Mouse (Mus musculus): Measurements from ENCODE around the gene Rhbg.

The Rhbg gene

DNA sequence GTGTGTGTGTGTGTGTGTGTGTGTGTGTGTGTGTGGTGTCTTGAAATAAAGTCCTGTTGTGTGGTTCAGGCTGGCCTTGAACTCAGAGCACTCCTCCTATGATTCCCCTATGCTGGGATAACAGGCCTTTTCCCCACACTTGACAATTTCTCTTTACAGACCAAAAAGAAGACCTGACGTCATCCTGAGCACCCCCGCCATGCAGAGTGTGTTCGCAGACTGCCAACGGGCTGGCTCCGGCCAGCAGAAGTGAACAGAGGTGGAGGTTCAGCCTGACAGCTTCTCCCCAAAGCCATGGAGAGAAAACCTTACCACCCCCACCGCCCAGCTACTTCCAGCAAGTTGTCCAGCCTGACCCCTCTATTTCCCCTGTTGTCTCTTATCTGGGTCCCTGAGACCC lies 25.0 kb downstream of the Rhbg start:
- no peak for DNase-seq (ENCODE audit: low spot score in 2 of 2)

DNA sequence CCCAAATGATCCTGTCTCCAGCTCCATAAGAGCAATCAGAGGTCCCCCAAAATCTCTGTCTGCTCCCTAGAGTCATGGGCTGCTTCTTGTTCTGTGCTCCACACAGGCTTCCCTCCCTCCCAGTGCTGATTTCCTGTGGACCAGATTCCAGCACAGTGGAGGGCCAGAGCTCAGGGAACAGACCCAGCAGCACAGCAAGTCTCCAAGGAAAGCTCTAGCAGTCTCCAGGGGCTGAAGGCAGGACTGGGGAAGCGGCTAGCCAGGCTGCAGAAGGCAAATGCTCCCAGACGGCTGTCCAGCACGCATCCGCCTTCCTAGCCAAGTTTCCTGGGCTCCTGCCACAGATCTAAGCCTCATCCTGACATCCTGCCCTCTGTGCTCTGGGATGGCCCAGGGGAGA lies 25.6 kb downstream of the Rhbg start:
- no peak for DNase-seq (ENCODE audit: low spot score in 2 of 2)

DNA sequence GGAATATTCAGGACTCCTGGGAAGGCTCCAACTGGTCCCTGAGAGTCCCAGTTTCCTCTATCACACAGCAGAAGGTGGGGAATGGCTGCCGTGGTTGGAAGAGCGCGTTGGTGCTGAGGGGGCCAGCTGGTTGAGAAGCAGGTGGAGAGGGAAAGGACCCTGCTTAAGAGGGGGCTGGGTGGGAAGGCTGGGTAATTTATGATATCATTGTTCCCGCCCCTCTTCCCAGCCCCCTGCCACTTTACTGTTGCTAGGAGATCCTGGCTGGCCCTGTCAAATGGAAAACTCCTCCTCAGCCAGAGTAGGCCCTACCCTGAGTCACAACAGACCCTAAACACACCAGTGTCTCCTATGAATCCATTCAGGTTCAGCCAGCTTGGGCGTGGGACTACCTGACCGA lies 26.5 kb downstream of the Rhbg start:
- peak in 1 of 2 experiments; percentile 23 for DNase-seq (ENCODE audit: low spot score in 2 of 2)

DNA sequence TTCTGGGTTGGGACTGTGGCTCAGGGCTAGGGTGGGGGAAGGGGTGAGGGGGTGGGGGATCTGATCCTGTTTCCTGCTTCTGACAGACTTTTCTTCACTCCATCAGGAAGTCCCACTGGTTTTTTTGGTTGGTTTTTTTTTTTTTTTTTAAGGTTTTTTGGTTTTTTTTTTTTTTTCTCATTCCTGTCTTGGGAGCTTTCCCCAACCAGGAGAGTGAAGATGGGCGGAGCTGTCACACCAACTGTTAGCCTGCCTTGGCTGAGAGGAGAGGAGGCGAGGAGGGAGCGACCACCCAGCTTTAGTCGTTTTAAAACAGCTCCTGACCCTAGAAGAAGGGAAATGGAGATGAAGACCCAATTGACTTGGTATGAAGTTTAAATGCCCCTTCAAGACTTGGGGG lies 27.2 kb downstream of the Rhbg start:
- DNase-seq (ENCODE audit: low spot score in 2 of 2) = no peak

DNA sequence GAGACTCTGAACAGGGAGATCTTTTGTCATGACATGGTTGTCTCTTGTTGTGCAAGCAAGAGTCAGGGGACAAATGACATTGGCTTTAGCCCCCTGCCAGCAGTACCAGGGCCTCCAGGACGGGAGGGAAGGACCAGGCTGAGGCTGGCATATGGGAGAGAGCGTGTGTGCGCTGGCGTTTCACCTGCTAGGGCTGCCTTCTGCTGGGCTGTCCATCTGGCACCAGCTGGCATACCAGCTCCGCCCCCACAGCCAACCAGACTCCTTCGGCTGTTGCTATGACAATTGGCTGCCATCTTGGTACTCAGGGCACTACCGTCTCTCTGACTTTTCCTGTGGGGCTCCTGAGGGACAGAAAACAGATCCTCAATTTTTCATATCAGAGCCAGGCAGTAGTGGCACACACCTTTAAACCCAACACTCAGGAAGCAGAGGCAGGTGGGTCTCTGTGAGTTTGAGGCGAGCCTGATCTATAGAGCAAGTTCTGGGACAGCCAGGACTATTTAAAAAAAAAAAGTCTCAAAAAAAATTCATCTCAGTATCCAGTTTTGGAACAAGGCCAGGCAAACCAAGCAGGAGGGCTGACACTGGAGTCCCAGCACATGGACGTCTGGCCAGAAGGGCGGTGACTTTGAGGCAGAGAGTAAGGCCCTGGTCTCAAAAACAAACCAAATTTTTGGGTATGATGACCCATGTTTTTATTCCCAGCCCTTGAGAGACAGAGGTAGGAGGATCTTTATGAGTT lies 28.2 kb downstream of the Rhbg start:
- peak in 1 of 2 experiments; percentile 61 for DNase-seq (ENCODE audit: low spot score in 2 of 2)

DNA sequence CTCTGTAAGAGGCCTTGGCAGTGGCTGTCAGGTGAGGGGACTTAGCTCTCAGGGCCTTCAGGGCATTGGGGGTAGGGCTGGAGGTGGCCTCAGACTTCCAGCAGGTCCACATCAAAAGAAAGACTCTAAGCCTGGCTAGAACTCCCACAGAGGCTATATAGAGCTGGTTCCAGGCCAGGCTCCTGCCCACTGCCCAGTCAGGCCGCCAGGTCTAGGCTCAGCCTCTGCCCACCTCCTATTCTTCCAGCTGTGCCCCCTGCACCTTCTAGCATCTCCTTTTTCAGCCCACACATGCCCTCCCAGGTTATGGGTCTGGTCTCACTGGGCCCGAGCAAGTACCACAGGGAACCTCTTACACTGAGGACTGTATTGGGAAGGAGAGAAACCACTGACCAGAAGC lies 29.6 kb downstream of the Rhbg start:
- DNase-seq (ENCODE audit: low spot score in 2 of 2) = no peak

DNA sequence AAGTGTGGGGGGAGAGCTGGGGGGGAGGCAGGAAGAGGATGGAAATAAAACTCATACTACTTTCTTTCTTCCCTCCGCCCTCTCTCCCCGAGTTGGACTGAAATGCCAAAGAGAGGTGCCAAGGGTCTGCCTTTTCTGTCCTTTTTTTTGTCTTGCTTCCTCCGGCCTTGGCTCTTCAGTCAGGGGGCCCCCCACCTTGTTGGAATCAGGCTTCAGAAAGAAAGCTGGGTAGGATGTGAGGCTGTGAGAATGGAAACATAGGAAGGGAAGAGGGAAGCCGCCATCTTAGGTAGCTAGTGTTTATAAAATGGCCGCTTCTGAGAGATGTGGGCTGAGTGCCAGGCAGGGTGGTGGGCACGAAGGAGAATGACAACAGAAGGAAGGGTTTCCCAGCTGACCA lies 32.1 kb downstream of the Rhbg start:
- peak; percentile 67 to 81 for DNase-seq (ENCODE audit: low spot score in 2 of 2)

DNA sequence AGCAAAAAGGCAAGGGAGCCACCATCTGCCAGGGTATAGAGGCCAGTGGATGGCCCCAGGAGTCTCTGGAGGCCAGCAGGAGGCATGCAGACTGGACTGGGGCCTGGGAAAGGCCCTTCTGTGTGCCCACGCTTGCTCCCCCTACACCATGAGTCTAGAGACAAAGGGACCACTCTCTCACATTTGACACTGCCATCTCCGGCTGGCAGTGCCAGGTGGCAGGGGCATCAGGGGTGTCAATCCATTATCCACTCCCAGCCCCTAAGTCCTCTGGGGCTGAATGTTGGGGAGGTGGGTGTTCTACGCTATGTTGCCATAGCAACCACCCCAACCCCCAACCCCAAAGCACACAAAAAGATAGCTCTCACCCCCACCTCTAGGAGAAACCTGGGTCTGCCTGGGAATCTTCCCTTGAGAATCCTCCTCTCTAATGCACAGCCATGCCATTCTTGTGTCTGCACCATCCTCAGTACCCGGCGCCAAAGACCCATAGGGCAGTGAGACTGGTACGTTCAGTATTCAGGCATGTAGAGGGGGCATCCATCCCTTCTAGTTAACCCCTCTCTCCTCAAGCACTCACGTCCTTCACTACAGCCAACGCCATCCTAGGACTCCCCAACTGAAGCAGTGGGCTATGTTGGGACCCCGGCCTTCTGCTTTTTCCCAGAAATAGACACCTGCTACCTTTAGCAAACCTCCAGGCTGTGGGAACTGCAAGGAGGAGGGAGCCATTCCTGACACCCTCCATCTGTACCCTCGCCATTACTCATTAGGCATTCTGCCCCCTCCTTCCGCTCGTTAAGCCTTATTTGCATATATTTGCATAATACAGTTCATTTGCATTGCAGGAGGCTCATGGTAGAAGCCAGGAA lies 32.8 kb downstream of the Rhbg start:
- DNase-seq (ENCODE audit: low spot score in 2 of 2) = peak; percentile 77 to 85

DNA sequence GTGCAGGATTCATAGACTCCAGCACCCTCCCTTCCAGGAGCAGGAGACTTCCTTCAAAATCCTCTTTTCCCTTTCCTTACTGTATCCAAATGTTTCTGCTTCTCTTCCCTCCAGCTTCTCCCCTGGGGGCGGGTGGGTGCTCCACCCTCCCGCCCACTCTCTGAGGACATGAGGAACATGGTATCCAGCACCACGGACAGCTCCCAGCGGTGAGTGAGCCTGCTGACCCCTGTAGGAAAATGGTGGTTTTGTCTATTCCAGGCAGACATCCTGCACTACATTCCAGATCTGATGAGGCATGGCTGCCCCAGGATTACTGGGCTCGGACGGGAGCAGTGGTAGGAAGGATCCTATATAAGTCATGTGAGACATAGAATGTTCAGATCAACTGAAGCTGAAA lies 33.7 kb downstream of the Rhbg start:
- DNase-seq (ENCODE audit: low spot score in 2 of 2) = no peak

DNA sequence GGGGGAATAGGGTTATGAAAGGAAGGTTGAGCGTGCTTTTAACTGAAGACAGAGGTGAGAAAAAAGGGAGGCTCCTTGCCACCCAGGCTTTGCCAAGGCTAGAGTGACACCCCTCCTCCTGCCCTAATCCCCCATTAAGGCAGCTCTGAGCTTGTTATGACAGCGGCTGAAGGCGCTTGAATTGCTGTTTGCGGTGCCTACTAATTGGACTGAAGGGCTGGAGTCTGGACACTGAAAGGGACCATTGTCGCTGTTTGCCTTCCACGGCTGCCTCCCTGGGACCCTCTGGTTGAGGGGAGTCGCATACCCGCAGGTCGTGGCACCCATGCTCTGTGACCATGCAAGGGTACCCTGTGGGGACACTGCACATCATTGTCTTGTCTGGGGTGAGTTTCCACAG lies 34.6 kb downstream of the Rhbg start:
- DNase-seq (ENCODE audit: low spot score in 2 of 2) = no peak

DNA sequence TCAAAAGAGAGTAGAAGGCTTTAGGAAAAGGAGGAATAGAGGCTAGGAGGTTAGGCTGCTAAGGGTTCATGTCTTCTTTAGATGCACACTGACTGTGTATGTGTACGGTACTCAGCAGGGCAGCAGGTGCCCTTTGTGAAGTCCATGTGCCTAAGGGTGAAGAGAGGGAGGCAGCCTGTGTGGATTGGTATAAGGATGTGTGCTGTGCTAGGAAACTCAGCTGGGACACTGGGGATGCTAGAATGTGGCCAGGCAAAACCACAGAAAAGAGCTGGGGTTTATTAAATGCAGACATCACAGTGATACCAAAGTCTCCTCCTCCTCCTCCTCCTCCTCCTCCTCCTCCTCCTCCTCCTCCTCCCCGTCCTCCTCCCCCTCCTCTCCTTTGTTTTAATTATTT lies 36.8 kb downstream of the Rhbg start:
- no peak for DNase-seq (ENCODE audit: low spot score in 2 of 2)

DNA sequence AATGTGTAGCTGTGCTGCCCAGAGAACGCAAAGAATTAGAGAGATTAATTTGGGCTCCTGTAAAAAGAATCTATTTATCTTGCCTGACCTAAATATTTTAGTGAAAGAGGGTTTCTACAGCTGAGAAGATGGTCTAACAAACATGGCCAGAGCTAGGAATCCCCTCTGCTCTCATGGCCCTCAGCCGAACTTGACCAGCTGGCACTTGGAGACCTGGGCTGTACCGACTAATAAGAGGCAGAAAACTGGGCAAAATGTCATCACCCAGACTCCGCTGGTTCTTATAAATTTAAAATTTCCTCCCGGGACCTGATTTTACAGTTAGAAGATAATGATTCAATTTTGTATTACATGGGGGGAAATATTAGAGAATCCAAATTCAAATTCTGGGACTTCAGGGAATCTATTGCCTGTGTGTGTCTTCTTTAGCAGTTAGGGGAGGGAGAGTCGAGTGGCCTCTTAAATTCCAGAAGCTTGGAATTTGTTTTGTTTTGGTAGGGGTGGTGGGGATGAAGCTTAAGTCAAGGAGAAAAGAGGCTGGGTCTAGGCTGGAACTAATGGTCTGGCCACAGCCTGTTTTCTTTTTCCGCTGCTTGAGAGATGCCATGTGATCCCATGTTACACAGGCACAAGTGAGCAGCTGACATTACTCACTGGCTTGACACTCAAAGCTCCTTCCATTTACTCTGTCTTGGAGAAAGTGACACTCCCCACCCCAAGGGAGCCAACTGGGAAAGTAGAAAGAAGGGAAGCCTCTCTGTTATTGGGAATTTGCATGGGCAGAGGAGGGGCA lies 37.8 kb downstream of the Rhbg start:
- DNase-seq (ENCODE audit: low spot score in 2 of 2) = no peak

DNA sequence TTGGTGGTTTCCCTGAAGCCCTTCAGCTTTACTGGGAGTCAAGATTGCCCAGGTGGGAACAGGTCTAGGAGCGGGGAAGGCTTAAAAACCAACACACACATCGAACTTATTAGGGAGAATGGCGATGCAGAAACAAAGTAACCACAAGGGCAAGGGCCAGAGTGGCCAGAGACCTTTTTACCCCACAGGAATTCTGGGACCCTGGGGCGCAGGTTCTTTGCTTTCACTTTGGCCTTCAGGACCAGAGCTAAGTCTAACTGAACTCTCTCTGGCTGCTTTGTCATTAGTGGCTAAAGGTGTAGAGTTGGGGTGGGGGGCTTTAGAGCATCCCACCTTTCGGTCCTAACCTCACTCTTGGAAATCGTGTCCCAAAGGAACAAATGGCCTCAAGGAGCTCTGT lies 38.4 kb downstream of the Rhbg start:
- no peak for DNase-seq (ENCODE audit: low spot score in 2 of 2)

DNA sequence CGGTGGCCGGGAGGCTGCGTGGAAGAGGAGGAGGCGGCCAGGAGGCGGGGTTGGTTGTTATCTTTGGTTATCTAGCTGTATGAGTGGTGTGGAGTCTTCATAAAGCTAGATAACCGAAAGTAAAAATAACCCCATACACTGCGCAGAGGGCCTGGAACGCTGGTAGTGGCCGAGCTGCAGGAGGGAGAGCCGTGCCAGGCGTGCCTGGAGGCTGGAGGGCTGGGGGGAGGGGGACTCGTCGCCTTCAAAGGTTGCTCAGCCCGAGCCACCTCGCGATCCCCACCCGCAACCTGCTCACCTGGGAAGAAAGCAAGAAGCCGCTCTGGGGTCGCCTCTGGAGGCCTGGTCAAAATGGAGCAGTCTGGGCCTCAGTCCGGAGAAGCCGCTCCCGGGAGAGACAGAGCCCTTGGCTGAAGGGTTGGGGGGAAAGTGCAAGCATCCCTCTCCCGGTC lies 38.9 kb downstream of the Rhbg start:
- DNase-seq (ENCODE audit: low spot score in 2 of 2) = no peak

DNA sequence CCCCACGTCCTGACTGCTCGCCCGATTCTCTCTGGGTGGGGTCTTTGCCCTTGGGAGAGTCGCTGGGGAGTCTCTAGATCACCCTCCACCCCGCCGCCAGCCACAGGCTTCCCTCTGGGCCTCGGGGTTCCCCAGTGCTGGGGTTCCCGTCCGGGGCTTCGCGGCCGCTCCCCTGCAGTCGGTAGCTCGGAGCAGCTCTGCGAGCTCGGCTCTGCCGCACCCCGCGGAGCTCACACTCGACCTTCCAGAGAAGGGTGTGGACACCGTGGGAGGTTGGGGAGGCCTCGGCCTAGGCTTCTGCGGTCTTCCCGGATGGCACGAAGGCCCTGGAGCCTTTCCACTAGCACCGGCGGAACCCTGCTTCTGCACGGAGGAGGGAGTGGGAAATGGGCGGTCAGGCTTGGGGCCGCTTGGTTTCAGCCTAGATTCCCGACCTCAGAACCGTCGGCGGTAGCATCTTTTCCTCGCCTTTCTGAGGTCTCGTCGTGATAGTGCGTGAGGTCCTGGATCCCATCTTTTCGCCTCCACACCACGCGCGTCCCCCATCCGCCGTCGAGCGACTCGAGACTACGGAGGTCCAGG lies 39.4 kb downstream of the Rhbg start:
- DNase-seq (ENCODE audit: low spot score in 2 of 2) = no peak

DNA sequence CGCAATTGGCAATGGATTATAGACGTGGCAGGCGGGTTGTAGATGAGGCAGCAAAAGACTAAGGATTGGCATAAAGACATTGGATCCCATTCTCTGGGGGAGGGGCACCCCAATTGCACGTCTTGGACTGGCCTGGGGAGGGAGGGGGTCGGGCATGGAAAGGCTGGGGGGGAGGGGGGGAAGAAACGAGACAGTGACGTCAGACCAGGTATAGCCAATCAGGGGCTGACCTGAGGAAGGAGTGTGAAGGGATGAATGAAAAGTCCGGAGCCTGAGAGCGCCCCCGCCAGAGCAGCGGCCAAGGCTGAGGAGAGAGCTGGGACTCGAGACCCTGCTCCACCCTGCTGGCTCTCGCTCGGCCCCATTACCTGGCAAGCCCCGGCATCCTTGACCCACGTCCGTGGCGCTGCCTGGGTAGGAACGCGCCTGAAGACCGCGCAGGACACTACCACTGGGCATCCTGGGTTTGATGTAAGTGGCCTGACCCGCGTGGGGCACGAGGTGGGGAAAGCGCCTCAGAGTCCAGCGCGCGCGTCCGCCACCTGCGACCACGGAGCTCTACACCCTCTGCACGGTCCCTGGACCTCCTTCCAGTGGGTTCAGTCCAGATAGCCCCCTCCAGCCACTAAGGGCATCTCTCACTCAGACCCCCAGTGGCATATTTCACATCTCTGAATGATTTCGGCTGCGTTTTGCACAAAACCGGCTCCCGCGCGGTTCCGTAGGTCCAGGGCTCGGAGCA lies 40.1 kb downstream of the Rhbg start:
- DNase-seq (ENCODE audit: low spot score in 2 of 2) = peak; percentile 74 to 81

DNA sequence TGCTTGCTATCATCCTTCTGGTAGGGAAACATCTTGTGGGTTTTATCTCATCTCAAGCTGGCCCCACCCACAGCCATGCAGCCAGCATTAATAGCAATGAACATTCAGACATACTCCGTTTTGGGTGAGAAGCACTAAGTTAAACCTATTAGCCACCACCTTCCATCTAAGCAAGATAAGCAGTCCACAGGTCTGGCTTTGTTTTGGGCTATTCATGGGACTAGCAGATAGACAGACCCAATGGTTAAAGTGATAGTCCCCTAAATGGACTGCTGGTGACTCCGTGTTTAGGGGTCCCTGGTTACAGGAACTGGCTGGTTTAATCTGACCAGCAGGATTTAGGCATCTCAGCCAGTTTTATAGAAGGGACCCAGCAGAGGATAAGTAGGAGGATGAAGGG lies 41.5 kb downstream of the Rhbg start:
- no peak for DNase-seq (ENCODE audit: low spot score in 2 of 2)

DNA sequence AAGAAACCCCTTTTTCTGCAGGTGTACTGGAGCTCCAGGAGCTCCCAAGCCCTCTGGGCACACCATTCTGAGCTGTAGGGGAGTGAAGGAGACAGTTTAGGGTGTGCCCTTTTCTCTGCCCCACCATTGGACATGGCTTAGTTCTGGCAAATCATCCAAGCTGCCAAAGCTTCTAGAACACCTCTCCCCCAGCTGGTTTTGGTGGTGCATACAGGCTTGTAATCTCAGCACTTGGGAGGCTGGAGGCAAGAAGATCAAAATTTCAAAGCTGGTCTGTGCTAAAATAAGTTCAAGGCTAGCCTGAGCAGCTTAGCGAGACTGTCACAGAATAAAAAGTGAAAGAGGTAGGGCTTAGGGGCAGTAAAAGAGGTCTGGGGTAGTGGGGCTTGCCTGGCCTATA lies 42.2 kb downstream of the Rhbg start:
- peak in 1 of 2 experiments; percentile 8 for DNase-seq (ENCODE audit: low spot score in 2 of 2)

DNA sequence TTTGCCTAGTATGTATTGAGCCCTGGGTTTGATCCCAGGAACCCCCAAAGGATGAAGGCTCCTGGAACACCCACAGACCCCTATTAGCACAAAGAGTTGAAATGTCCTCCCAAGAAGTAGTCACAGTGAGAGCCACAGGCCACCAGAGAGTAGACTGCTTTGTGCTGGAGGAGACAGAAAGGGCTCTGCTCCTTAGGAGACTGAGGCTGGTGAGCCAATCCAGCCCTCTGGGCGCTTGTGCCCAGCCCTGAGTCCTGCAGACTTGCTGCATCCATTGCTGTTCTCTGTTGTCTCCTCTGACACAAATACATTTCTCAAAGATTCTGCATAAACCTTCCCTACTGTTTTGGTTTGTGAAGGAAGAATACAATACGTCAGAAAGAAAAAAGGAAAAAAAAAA lies 43.6 kb downstream of the Rhbg start:
- peak; percentile 3 to 8 for DNase-seq (ENCODE audit: low spot score in 2 of 2)

DNA sequence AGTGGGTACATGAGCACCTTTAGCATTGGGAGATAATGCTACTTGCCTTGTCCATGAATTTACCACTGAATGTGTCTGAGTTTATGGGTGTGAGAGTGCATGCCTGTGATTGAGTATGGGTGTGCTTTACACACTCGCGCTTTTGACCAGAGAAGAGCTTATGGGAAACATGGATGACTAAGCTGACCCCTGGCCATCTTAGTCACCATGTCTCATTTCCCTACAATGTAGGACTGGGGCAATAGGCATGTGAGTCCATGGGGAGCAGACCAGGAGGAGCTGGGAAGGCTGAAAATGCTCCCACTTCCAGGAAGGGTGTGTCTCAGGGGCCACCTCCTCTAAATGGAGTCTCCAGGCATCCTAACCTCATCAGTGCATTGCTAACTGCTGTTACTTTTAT lies 44.4 kb downstream of the Rhbg start:
- DNase-seq (ENCODE audit: low spot score in 2 of 2) = peak; percentile 2 to 7

DNA sequence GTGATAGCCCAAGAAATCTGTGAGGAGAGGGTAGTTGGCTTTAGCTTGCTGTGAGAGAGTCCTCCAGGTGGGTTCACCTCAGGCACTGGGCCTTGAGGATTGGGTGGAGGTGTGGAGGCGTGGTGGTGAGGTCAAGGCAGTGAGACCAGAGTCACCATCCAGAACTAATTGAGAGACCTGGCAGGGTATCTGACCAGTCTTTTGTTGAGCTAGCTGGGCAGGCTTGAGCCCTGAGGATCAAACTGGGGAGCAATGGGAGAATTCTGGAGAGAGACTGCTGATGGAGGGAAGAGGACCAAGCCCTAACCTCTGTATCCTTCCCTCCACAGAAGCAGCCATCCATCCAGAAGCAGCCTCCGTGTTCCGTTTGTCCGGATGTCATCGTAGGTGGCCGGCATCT lies 45.2 kb downstream of the Rhbg start:
- peak; percentile 16 to 17 for DNase-seq (ENCODE audit: low spot score in 2 of 2)
